Mouse (Mus musculus): ENCODE results near the gene Jup. TPM values are rescaled to one million over a fixed set of nuclear protein-coding genes. Genes with fewer than 3 reads are reported as not detected.
A peak's percentile ranks its signal among the peaks of the same experiment; 100 is the strongest.

Jup gene
- polyA plus RNA-seq, 1 experiment from 2014 or later, result 24.3 TPM

- Histone ChIP-seq H3K4me2 (no peak overlapping the region), H3K4me1 (peaks cover 13% of the 10 kb centered on the region), H3K9me3 (replicated peaks) (no peaks in the 10 kb centered on the region), H3K27ac (no peak overlapping the region), H3K4me3 (no peak overlapping the region), H3K9ac (no peak overlapping the region), H3K27me3 (replicated peaks) (0 out of 2 replicates have a peak, but pooled peaks cover 6% of the 10 kb centered on the region), H3K36me3 (peaks cover 6% of the 10 kb centered on the region)
- WGBS (ENCODE audit: insufficient replicate concordance), result 81% methylated on average over 7 of the region's 7 CpGs
- ATAC-seq, result no peak
Observed at GRCm38 (mm10) chr11:100423836-100424235, 26.3 kb upstream of the Jup start.

GRCm38 (mm10) chr11:100421537-100421936 is 24.0 kb upstream of the Jup start:
- no peak overlapping the region for H3K4me2 ChIP-seq
- peaks cover 17% of the 10 kb centered on the region for H3K27me3 ChIP-seq (replicated peaks)
- ATAC-seq, result no peak
- no peak overlapping the region for H3K4me3 ChIP-seq
- H3K4me1 ChIP-seq, result peaks cover 12% of the 10 kb centered on the region
- peaks cover 6% of the 10 kb centered on the region for H3K36me3 ChIP-seq
- H3K9ac ChIP-seq, result no peak overlapping the region
- no peak overlapping the region for H3K27ac ChIP-seq
- H3K9me3 ChIP-seq (replicated peaks), result no peaks in the 10 kb centered on the region
- WGBS (ENCODE audit: insufficient replicate concordance), result 84% methylated on average over 8 of the region's 8 CpGs

GRCm38 (mm10) chr11:100414914-100415822 is 17.6 kb upstream of the Jup start, which contains the start of gene Fkbp10:
TSS of gene Fkbp10 (plus strand) at chr11:100415697.
- peak; percentile 22; the same call in 1 of the 2 replicates for ATAC-seq
- peak within 1 kb of the TSS; percentile 78 for H3K4me2 ChIP-seq
- H3K9ac ChIP-seq, result peak within 1 kb of the TSS; percentile 49
- H3K9me3 ChIP-seq (replicated peaks), result no peaks in the 10 kb centered on the region
- peak within 1 kb of the TSS; percentile 60 for H3K4me3 ChIP-seq
- H3K4me1 ChIP-seq, result peaks cover 34% of the 10 kb centered on the region
- H3K36me3 ChIP-seq, result no peaks in the 10 kb centered on the region
- peaks cover 60% of the 10 kb centered on the region for H3K27me3 ChIP-seq (replicated peaks)
- peak within 1 kb of the TSS; percentile 68 for H3K27ac ChIP-seq
- 4% methylated on average over 31 of the region's 31 CpGs for WGBS (ENCODE audit: insufficient replicate concordance)

GRCm38 (mm10) chr11:100414021-100414913 is 16.7 kb upstream of the Jup start, which contains the start of gene P3h4:
TSS of gene P3h4 (minus strand) at chr11:100414836.
- WGBS (ENCODE audit: insufficient replicate concordance), result 5% methylated on average over 92 of the region's 93 CpGs
- peak; percentile 72 for ATAC-seq
- H3K27me3 ChIP-seq (replicated peaks), result peaks cover 63% of the 10 kb centered on the region
- peak within 1 kb of the TSS; percentile 60 for H3K4me3 ChIP-seq
- H3K4me2 ChIP-seq, result peak within 1 kb of the TSS; percentile 78
- H3K9ac ChIP-seq, result peak within 1 kb of the TSS; percentile 49
- H3K27ac ChIP-seq, result peak within 1 kb of the TSS; percentile 68
- no peaks in the 10 kb centered on the region for H3K9me3 ChIP-seq (replicated peaks)
- no peaks in the 10 kb centered on the region for H3K36me3 ChIP-seq
- H3K4me1 ChIP-seq, result peaks cover 34% of the 10 kb centered on the region

GRCm38 (mm10) chr11:100413541-100413940 is 16.0 kb upstream of the Jup start:
- Histone ChIP-seq H3K27ac (no peak overlapping the region), H3K4me3 (peak overlapping the region; percentile 60), H3K36me3 (peaks cover 6% of the 10 kb centered on the region; the same call in 1 of the 2 replicates), H3K9me3 (replicated peaks) (no peaks in the 10 kb centered on the region), H3K4me2 (peak overlapping the region; percentile 78), H3K9ac (peak overlapping the region; percentile 49), H3K27me3 (replicated peaks) (peaks cover 67% of the 10 kb centered on the region), H3K4me1 (peaks cover 34% of the 10 kb centered on the region)
- no peak for ATAC-seq
- WGBS (ENCODE audit: insufficient replicate concordance), result 70% methylated on average over 11 of the region's 11 CpGs

- no peak for ATAC-seq
- no peak overlapping the region for H3K27ac ChIP-seq
- H3K36me3 ChIP-seq, result peaks cover 8% of the 10 kb centered on the region; the same call in 1 of the 2 replicates
- H3K4me3 ChIP-seq, result no peak overlapping the region
- H3K4me1 ChIP-seq, result peaks cover 34% of the 10 kb centered on the region
- H3K9ac ChIP-seq, result no peak overlapping the region
- H3K27me3 ChIP-seq (replicated peaks), result peaks cover 58% of the 10 kb centered on the region
- WGBS (ENCODE audit: insufficient replicate concordance), result 54% methylated on average over 11 of the region's 11 CpGs
- H3K9me3 ChIP-seq (replicated peaks), result no peaks in the 10 kb centered on the region
- H3K4me2 ChIP-seq, result peak overlapping the region; percentile 8; the same call in 1 of the 2 replicates
Observed at GRCm38 (mm10) chr11:100411736-100412135, 14.2 kb upstream of the Jup start.

- H3K36me3 ChIP-seq, result peaks cover 8% of the 10 kb centered on the region; the same call in 1 of the 2 replicates
- no peak overlapping the region for H3K4me2 ChIP-seq
- H3K27ac ChIP-seq, result no peak overlapping the region
- 74% methylated on average over 3 of the region's 3 CpGs for WGBS (ENCODE audit: insufficient replicate concordance)
- no peak overlapping the region for H3K4me3 ChIP-seq
- no peak overlapping the region for H3K9ac ChIP-seq
- peaks cover 37% of the 10 kb centered on the region for H3K27me3 ChIP-seq (replicated peaks)
- H3K9me3 ChIP-seq (replicated peaks), result no peaks in the 10 kb centered on the region
- no peak for ATAC-seq
- peaks cover 28% of the 10 kb centered on the region for H3K4me1 ChIP-seq
Observed at GRCm38 (mm10) chr11:100409686-100410085, 12.1 kb upstream of the Jup start.

GRCm38 (mm10) chr11:100408835-100409462 is 11.4 kb upstream of the Jup start:
- Histone ChIP-seq H3K27ac (no peak overlapping the region), H3K4me3 (no peak overlapping the region), H3K9ac (no peak overlapping the region), H3K36me3 (peaks cover 8% of the 10 kb centered on the region; the same call in 1 of the 2 replicates), H3K27me3 (replicated peaks) (peaks cover 30% of the 10 kb centered on the region), H3K9me3 (replicated peaks) (no peaks in the 10 kb centered on the region), H3K4me2 (no peak overlapping the region), H3K4me1 (peaks cover 21% of the 10 kb centered on the region)
- WGBS (ENCODE audit: insufficient replicate concordance), result 77% methylated on average over 12 of the region's 12 CpGs
- ATAC-seq, result no peak

- Histone ChIP-seq H3K4me1 (peaks cover 23% of the 10 kb centered on the region), H3K27ac (no peak overlapping the region)
- ATAC-seq, result no peak
Observed at GRCm38 (mm10) chr11:100408076-100408834, 10.7 kb upstream of the Jup start.

GRCm38 (mm10) chr11:100406995-100407705 is 9.6 kb upstream of the Jup start:
- H3K27ac ChIP-seq, result no peak overlapping the region

More at GRCm38 (mm10) chr11:100408076-100408834, 10.7 kb upstream of the Jup start:
- Histone ChIP-seq H3K36me3 (peaks cover 8% of the 10 kb centered on the region; the same call in 1 of the 2 replicates), H3K4me2 (no peak overlapping the region), H3K9me3 (replicated peaks) (no peaks in the 10 kb centered on the region), H3K27me3 (replicated peaks) (peaks cover 23% of the 10 kb centered on the region), H3K4me3 (no peak overlapping the region), H3K9ac (no peak overlapping the region)
- WGBS (ENCODE audit: insufficient replicate concordance), result 37% methylated on average over 10 of the region's 10 CpGs

More at GRCm38 (mm10) chr11:100406995-100407705, 9.6 kb upstream of the Jup start:
- H3K4me2 ChIP-seq, result no peak overlapping the region
- peaks cover 12% of the 10 kb centered on the region for H3K27me3 ChIP-seq (replicated peaks)
- ATAC-seq, result no peak
- no peaks in the 10 kb centered on the region for H3K9me3 ChIP-seq (replicated peaks)
- H3K4me1 ChIP-seq, result peaks cover 25% of the 10 kb centered on the region
- no peak overlapping the region for H3K4me3 ChIP-seq
- H3K36me3 ChIP-seq, result peaks cover 8% of the 10 kb centered on the region; the same call in 1 of the 2 replicates
- 71% methylated on average over 5 of the region's 5 CpGs for WGBS (ENCODE audit: insufficient replicate concordance)
- no peak overlapping the region for H3K9ac ChIP-seq
